Mouse (Mus musculus): Measurements from ENCODE around the gene Bpifb1.
"Not testable (repeated sequence)": the region's sequence is repeated elsewhere in the genome, so short reads cannot be mapped to it uniquely, and the experiment has no call there.

The Bpifb1 gene

DNA sequence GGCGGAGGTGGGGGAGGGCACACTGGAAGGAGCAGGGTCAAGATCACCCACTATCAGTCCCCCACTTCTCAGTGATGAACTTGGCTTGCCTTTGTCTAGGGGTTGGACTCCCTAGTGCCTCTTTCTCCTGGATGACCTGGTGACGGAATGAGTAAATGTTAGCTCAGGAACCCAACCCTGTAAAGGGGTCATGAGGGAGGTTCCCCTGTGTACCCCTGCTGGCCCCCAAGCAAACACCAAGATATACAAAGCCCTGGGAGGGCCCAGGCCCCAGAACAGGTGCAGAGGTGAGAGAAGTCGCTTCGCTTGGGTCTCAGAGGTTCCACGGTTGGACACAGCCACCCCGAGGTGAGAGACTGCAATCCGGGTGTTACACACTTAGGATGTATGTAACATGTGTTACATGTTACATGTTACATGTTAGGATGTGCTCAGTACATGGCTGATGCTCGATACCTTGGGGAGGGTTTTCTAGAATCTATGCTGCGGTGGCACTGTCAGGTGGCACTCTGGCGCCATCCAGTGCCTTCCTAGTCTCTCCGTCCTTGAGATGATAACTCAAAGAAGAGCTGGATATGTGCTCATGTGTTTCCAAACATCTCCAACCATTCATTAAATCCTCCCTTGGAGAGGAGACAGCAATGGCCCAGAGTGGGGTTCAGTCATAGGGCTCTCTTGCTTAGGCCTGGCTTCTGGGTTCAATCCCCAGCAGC lies at the start of gene Bpifb1:
Gene Bpifb1, plus strand, starts transcription at position 273 of the 713 bp plus-strand sequence.
- peak in 1 of 2 experiments; percentile 28 for DNase-seq

DNA sequence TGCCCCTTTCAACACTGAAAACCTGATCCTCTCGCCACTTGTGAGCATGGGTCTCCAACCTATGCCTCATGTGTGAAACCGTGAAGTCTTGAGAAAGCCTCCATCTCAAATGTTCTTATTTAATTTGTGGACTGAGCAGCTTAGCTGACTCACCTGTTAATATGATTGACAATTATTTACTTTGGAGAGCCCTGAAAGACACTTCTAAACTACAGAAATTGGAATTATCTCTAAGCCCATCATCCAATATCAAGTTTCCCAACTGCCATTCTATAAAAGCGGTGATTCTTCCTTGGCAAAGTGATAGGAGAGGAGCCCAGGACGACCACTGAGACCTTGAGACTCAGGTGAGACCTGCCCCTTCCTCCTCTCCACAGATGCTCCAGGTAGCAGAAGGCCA lies 48.0 kb upstream of the Bpifb1 start, which contains the start of gene Bpifa1:
Gene Bpifa1, plus strand, starts transcription at position 301 of the 400 bp plus-strand sequence.
- no peak for DNase-seq

DNA sequence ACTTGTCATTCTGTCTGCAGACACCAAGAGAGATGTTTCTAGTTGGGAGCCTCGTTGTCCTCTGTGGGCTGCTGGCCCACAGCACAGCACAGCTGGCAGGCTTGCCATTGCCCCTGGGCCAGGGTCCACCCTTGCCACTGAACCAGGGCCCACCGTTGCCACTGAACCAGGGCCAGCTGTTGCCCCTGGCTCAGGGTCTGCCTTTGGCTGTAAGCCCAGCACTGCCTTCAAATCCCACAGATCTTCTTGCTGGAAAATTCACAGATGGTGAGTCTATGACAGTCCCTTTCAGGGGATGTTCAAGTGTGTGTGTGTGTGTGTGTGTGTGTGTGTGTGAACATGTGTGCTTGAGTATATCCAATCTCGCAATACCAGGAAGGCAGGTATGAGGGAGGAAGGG lies 46.9 kb upstream of the Bpifb1 start:
- peak; percentile 45 to 58 for DNase-seq

DNA sequence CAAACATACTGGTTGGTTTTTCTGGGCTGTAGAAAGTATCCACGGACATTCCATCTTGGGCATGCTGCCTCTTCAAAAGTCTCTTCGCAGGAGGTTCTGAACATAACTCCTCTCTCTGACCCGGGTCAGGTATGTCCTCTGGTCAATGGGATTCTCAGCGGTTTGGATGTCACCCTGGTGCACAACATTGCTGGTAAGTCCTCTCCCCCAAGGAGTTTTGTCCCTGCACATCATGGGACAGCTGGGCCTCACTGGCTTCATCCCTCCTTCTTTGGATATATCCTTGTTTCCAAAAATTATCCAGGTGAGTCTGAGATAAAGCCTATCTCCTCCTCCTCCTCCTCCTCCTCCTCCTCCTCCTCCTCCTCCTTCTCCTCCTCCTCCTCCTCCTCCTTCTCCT lies 43.1 kb upstream of the Bpifb1 start:
- no peak for DNase-seq

DNA sequence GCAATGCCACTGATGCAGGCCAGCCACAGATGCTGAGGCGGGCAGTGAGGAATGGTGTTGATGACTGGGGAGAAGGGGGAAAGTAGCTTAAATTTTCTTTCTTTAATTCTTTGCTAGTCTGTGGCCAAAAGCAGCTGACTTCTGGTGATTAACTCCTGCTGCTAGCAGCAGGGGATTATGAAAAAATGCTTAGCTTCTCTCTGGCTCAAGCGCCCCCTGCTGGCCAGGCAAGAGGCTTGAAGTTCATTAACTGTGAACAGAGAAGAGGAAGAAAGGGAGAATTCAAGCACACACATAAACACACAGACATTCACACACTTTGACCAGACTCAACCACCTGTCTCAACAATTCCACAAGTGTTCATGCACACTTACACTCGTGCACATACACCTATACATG lies 32.2 kb upstream of the Bpifb1 start:
- DNase-seq = peak; percentile 38 to 60

DNA sequence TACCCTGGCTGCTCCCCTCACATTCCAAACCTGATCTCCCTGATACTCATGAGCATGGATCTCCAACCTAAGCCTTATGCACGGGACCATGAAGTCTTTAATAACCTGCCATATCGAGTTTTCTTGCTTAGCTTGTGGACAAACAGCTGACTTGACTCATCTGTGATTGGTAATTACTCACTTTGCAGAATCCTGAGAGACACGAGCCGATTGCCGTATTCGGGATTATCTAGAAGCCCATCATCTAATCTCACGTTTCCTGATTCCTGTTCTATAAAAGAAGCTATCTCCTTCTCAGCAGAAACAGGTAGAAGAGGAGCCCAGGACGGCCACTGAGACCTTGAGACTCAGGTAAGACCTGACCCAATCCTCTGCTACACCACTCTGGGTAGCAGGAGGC lies 28.3 kb upstream of the Bpifb1 start, which contains the start of gene Bpifa5:
Gene Bpifa5, plus strand, starts transcription at position 301 of the 400 bp plus-strand sequence.
- DNase-seq = no peak

DNA sequence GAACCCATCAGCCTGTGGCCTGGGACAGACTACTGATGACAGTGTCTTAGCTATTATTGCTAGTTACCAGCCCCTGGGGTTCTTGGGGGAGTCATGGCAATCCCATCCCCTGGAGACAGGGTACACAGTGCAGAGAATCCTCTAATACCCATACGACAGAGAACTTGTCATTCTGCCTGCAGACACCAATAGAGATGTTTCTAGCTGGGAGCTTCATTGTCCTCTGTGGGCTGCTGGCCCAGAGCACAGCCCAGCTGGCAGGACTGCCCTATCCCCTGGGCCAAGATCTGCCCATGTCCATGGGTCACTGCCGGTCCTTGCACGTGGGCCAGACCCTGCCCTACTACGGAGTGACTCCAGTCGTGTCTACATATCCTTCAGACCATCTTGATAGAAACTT lies 27.3 kb upstream of the Bpifb1 start:
- DNase-seq = peak; percentile 15 to 26

DNA sequence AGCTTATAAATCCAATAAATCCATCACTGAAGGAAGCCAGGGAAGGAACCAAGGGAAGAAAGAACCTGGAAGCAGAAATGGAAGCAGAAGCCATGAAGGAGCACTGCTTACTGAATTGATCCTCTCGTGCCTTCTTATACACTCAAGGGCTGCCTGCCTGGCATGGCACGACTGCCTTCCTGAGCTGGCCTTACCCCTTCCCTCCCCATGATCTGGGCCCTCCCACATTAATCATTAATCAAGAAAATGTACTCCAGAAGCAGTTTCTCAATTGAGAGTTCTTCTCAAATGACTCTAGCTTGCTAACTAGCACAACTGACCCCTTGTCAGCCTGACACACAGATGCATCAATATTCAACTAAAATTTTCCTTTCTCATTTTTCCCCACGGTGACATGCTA lies 21.4 kb upstream of the Bpifb1 start:
- DNase-seq = no peak

DNA sequence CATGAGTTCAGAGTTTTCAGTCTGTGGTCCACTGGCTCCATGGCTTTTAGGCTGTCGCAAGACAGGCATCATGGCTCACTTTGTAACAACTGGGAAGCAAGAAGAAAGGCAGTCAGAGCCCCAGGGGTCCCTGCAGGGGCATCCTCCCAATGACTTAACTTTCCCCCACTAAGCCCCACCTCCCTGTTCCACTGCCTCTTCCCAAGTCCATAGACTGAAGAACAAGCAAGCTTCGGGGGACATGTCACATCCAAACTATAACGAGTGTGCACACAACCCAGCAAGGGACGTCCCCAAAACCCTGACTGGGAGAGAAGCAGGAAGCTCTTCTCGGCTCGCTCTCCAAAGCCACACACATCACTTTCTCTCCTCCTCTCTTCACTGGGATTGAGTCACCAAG lies 19.0 kb upstream of the Bpifb1 start:
- DNase-seq = no peak

DNA sequence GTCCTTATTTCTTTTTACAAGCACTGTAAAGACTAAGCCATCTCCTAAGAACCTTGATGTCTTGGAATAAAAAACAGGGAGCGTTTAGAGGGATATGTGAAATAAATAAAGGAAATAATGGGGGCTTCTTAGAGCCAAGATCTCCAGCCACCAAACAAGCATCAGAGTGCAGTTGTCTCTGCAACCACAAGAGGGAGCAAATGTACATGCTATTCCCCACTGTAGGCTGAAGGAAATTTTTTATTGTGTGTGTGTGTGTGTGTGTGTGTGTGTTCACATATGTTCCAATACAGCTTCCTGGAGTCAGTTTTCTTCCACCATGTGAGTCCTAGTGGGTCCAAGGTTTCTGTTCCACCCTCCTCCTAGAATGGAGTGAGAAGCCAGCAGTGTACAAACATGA lies 17.3 kb upstream of the Bpifb1 start:
- DNase-seq = peak; percentile 50 to 66

DNA sequence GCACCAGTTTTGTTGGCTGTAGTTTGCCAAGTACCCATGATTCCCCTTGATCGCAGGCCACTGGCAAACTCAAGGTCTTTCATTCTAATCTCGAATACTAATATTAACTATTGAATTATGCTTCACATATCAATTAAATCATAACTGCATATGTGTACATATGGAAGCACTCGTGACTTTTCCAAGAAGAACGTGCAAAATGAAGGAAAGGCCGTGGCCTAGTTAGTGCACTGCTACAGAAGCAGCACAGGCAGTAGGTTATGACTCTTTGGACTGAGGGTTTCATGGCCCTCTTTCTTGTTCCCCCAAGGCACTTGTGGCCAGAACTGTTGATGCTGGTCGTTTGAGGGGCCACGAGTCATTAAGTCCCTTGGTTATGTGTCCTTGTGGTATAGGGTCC lies 8.7 kb upstream of the Bpifb1 start:
- not testable (repeated sequence) for DNase-seq

DNA sequence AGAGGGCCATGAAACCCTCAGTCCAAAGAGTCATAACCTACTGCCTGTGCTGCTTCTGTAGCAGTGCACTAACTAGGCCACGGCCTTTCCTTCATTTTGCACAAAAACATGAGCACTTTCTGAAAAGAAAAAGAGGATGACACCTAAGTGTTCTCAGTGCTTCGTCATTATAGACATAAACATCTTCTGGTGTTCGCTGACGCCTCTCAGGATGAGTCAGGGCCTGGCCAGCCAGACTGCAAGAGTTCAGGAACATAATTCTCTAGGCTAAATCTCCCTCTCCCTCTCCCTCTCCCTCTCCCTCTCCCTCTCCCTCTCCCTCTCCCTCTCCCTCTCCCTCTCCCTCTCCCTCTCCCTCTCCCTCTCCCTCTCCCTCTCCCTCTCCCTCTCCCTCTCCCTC lies 7.6 kb upstream of the Bpifb1 start:
- DNase-seq = not testable (repeated sequence)

DNA sequence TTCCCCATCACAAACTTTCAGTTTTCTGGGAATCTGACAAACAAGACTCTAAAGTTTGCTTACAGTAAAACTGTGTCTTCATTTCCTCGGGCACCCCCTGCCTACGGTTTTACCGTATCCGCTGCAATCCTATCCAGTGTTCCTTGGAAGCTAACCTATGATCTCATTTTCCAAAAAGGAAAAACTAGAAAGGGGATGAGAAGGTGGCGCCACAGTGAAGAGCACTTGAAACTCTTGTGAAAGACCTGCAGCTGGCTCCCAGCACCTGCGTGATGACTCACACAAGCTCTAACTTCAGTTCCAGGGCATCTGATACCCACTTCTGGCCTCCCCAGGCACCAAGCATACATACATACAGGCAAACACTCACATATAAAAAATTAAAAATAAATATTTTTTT lies 5.3 kb upstream of the Bpifb1 start:
- DNase-seq = no peak

DNA sequence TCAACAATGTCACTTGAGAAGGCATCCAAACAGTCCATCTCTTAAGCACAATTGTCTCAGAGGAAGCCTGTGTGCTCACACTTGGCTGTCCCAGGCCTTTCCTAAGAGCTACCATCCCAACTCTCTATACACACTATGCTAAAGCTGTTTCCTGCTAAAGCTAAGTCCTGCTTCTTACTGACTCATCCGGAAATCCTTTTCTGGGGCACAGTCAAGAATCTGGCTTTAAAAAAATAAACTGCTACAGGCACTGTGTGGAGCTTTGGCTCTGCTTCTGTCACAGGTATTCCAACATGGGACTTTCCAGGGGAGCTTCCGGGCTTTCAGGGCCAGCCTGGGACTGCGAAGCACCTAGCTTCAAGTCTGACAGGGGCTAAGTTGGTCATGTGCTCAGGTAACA lies 4.9 kb upstream of the Bpifb1 start:
- no peak for DNase-seq

DNA sequence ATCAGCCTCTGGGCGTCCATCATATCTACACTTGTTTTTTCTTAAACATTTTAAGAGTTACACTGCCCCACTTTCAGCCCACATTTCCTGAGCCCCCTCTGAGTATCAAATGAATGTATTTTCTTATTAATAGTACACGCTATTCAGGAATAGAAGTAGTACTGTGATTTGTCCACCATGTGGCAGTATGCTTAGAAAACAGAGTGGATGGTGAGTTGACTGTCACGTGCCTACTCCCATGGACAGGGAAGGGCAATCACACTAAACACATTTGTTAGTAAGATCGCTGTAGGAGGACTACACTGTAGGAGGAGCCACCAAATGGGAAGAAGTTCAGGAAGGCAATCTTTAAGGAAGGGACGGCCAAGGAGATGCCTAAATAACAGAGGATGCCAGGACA lies 3.1 kb upstream of the Bpifb1 start:
- no peak for DNase-seq

DNA sequence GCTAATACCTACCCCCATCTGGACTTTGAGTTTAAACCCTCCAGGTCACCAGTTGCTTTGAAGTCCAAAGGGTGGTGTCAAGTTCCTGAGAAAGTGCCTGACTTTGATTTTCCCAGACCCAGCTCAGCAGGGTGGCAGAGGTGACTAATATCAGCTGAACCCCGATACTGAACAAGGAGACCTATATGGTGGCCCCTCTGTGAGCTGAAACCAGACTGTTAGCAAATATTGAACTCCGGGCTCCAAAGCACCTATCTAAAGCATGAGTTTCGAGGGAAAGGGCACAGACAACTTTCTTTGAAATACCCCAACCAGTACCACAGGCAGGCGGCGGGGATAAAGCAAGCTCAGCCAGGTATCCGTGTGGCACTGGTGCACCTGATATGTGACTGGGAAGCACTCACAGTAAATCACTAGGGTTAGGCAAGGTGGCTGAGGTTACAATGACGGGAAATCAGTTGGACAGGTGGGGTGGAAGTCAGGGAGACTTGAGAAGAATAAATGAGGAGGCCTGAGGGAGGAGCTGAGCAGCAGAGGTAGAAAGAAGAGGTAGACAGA lies 662 bp upstream of the Bpifb1 start:
- no peak for DNase-seq

DNA sequence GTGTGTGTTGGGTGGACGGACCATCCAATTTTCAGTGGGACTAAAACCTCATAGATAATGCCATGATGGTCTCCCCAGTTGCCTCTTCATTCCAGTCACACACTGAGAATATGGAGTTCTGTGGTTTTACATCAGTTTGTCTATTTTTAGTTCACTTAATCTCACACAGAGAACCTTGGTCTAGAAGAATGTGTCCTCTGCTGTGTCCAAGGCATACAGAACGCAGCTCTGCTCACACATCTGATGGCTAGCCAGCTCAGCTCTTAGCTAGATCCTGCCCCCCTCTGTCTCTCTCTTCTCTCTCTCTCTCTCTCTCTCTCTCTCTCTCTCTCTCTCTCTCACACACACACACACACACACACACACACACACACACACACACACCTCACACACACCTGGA lies 1.5 kb downstream of the Bpifb1 start:
- DNase-seq = no peak

DNA sequence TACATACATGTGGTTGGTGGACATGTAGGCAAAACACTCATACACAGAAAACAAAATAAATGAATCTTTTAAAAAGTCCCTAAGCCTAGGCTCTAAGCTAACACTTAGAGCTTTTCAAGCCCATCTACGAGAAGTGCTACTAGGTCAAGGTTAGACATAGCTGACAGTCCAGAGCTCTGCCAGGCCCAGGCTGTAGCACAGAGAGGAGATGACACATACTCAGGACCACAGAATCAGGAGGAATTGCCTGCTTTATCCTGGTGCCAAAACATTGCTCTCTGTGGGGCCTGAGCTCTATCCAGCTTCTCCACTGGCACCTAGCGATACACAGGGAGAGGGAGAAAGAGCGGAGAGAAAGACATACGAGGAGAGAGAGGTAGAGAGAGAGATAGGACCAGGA lies 2.5 kb downstream of the Bpifb1 start:
- DNase-seq = no peak

DNA sequence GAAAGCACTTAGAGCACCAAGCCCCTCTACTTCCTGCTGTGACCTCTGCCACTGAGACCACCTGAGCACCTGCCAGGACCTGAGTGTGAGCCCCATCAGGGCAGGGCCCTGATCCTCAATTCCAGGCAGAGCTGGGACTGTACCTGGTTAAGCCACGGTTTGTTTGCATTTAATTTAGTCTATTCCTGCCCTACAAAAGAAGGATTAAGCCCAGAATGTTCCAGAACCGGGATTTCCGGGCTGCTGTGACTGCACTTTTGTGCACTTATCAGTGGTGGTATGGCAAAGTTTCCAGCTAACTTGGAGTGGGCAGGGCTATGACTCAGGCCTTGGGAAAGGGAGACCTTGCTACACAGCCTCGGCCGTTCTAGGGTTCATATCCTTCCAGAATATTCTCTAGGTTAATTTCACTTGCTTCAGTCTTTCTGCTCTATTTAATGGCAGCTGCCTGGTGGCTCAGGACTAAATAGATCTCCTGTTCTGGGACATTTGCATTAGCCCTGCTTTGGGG lies 3.4 kb downstream of the Bpifb1 start:
- no peak for DNase-seq

DNA sequence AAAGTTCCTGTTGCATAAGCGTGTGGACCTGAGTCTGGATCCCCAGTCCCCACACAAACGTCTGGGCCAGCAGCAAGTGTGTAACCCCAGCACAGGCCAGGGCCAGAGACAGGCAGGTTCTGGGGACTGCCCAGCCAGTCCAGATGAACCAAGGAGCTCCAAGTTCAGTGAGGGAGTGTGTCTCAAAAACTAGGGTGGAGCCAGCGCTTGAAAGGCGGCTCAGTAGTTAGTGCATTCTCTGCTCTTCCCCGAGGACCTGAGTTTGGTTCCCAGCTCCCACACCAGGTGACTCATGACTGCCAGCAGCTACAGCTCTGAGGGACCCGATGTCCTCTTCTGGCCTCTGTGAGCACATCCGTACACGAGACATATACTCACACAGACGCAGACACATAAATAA lies 6.4 kb downstream of the Bpifb1 start:
- DNase-seq = no peak

DNA sequence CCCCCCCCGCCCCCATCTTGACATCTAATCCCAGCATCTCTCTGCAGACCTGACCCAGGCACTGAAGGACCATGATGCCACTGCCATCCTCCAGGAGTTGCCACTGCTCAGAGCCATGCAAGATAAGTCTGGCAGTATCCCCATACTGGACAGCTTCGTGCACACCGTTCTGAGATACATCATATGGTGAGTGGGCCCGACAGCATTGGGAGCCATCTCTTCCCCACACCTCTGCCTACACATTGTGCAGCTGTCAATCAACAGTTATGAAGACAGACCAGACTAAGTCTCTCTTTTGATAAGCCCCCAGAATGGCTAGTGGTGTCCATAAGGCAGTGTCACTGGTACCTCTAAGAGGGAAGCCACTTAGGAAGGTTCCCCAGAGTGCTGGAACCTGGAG lies 14.0 kb downstream of the Bpifb1 start:
- DNase-seq = no peak

DNA sequence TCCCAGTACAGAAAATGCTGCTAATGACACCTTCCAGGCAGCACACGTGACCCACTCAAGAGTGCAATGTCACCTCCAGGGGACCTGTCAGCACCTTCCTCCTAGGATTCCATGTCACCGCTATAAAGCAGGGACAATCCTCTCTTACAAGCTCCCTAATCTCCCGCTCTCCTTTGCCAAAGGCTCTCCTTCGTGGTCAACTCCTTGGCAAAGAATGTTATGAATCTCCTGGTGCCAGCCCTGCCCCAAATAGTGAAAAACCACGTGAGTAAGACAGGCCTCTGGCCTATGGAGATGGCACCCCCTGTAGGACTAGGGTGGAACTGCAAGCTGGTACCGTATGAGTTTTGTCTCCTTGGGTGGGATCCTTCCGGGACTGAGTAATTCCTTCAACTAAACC lies 16.3 kb downstream of the Bpifb1 start:
- DNase-seq = peak in 1 of 2 experiments; percentile 71

DNA sequence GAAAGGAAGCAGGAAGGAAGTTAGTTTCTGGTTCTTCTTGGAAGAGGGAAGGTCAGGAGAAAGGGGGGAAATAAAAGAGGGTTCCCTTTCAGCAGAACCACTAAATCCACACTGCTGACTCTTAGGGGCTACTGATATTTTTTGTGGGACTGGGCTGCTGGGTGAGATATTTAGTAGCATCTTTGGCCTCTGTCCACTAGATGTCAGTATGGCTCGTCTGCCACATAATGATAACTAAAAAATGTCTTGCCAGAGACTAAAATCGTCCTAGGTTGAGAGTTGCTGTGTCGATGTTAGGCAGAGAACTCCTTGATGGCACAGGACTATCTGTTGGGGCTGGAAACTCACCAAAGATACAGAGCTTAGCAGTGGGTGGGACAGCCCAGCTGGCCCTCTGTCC lies 18.5 kb downstream of the Bpifb1 start:
- DNase-seq = peak; percentile 52 to 56

DNA sequence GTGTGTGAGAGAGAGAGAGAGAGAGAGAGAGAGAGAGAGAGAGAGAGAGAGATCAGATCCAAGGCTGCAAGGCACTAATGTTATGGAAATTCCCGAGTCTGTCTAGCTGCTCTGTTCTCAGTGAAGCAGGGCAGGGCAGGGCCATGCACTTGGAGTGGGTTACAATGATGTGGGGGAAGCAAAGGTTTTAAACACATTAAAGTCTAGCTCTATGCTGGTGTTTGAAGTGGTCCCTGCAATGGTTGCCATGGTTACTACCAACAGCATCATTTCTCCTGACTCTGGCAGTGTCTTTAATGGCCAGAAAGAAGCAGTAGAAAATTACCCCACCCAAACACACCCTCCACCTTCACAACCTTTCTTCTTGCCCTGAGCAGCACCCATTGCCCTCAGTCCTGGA lies 20.5 kb downstream of the Bpifb1 start:
- DNase-seq = no peak

DNA sequence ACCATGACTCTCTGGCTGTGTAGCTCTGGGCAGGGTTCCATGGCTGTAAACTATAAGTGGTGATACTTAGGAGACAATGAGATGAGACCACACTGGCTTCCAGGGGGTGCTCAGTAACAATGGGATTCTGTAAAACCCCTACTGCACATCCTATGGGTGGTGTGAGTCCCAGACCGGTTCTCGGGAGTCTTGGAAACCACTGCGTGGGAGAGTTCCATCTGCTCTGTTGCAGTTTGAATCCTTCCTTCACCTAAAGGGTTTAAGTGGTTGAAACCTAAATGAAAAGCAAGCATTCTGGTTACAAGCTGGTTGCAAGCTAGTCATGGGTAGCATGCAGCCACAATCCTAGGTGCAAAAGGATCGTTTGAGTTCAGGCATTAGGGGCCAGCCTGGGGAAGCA lies 21.3 kb downstream of the Bpifb1 start:
- no peak for DNase-seq
